Mouse (Mus musculus) intestine, postnatal 0 days (tissue): ENCODE measurements around the gene Nln. TPM values are rescaled to one million over a fixed set of nuclear protein-coding genes. Genes with fewer than 3 reads are reported as not detected.

Experiments used
- ATAC-seq: fragments of 200-750 bp; cut with Nextera tagmentation; 2 replicates; pipeline ENCODE4 v1.8.0; 2017; ENCODE audit warnings: mild to moderate bottlenecking, moderate TSS enrichment, moderate library complexity
- H3K27ac ChIP-seq: fragments of 300-500 bp; sonication (generic); 2 replicates; pipeline ENCODE4 v1.5.1; 2014; ENCODE audit warnings: mild to moderate bottlenecking, low read depth, low read length, moderate library complexity
- H3K27me3 ChIP-seq: fragments of 300-500 bp; sonication (generic); replicated peaks from 2 replicates; pipeline ENCODE4 v1.6.1; 2014; ENCODE audit warnings: low read length, mixed read lengths; ENCODE audit not compliant: control insufficient read depth, insufficient read depth
- H3K36me3 ChIP-seq: fragments of 300-500 bp; sonication (generic); 2 replicates; pipeline ENCODE4 v1.6.1; 2014; ENCODE audit warnings: mild to moderate bottlenecking, moderate library complexity; ENCODE audit not compliant: control insufficient read depth, insufficient read depth
- H3K4me1 ChIP-seq: fragments of 300-500 bp; sonication (generic); replicated peaks from 2 replicates; pipeline ENCODE4 v1.6.1; 2014; ENCODE audit warnings: antibody characterized with exemption, low read length, mixed read lengths; ENCODE audit not compliant: control insufficient read depth, insufficient read depth
- H3K4me2 ChIP-seq: fragments of 300-500 bp; sonication (generic); replicated peaks from 2 replicates; pipeline ENCODE4 v1.6.1; 2014; ENCODE audit warnings: low read depth, mild to moderate bottlenecking, moderate library complexity
- H3K4me3 ChIP-seq: fragments of 300-500 bp; sonication (generic); 2 replicates; pipeline ENCODE4 v1.5.1; 2014; ENCODE audit warnings: low read depth, low read length
- H3K9ac ChIP-seq: fragments of 300-500 bp; sonication (generic); 2 replicates; pipeline ENCODE4 v1.6.1; 2014; ENCODE audit warnings: mild to moderate bottlenecking, low read depth, low read length
- H3K9me3 ChIP-seq: fragments of 300-500 bp; sonication (generic); 2 replicates; pipeline ENCODE4 v1.6.1; 2016; ENCODE audit warnings: mixed run types; ENCODE audit not compliant: control insufficient read depth
- CTCF ChIP-seq: sonication (generic); IDR thresholded peaks from 2 replicates; pipeline ENCODE4 v1.5.1; 2016; ENCODE audit warnings: low read depth, mild to moderate bottlenecking, control low read depth, antibody characterized with exemption, moderate library complexity
- WGBS: fragments of 180-500 bp; shearing (Covaris S2); extraction: QIAGEN DNeasy Blood & Tissue Kit; methylation state at CpG from one replicate; pipeline ENCODE4 v1.1.7; 2014; 5-methylcytosine and 5-hydroxymethylcytosine counted together
- polyA plus RNA-seq: library from polyadenylated mRNA; unstranded; fragments of >200 nt; fragmentation: Nextera tagmentation; extraction: Ambion mirVana; gene quantifications from 2 replicates; pipeline ENCODE4 v1.2.1, GENCODE M21; 2015

Nln gene
- polyA plus RNA-seq, 1 experiment from 2014 or later = 13.3 TPM

- Histone ChIP-seq H3K4me1 (no peaks in the 10 kb centered on the region), H3K36me3 (no peaks in the 10 kb centered on the region), H3K9me3 (no peaks in the 10 kb centered on the region), H3K9ac (no peak overlapping the region), H3K27me3 (no peaks in the 10 kb centered on the region), H3K4me3 (no peak overlapping the region), H3K4me2 (no peak overlapping the region), H3K27ac (no peak overlapping the region)
- no peak for ATAC-seq
- WGBS = 94% methylated on average over 2 of the region's 2 CpGs
- TF ChIP-seq CTCF = no peak
These were observed 5.4 kb upstream of the Nln start for GRCm38 (mm10) chr13:104114827-104115226.

GRCm38 (mm10) chr13:104113782-104114181 is 4.4 kb upstream of the Nln start:
- Histone ChIP-seq H3K4me2 (no peak overlapping the region), H3K4me3 (no peak overlapping the region), H3K9ac (no peak overlapping the region), H3K36me3 (no peaks in the 10 kb centered on the region), H3K27ac (no peak overlapping the region), H3K27me3 (no peaks in the 10 kb centered on the region), H3K4me1 (no peaks in the 10 kb centered on the region), H3K9me3 (no peaks in the 10 kb centered on the region)
- peak; percentile 39; the same call in 1 of the 2 replicates for TF ChIP-seq CTCF
- no peak for ATAC-seq
- 96% methylated on average over 4 of the region's 4 CpGs for WGBS

DNA sequence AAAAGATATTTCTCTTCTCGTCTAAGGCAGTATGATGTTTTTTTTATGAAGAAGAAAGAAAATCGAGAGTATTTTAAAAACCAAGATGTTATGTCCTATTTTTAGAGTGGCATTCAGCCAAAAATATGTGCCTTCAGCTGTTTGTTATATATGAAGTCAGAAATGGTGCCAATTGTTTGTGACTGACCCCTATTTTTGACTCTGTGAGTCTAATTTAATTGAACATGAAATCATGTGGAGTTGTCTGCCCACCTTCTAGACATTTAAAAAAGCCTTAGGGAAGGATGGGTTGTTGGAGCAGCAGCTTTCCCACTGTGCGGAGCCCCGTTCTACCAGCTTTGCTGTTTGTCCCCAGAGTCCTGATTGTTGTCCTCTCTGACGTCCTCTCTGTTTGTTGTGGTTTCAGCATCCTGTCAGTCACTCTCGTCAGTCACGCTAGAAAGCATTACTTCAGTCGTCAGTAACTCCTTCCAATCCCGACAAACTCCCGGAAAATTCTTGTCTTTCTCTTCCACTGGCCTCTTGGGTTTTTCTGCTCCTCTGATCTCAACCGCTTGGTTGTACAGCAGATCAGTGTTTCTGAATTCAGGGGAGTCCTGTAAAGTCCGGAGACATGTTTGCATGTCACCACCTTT is 3.0 kb upstream of the Nln start:
- Histone ChIP-seq H3K9ac (no peak overlapping the region), H3K4me2 (no peak overlapping the region), H3K9me3 (no peaks in the 10 kb centered on the region), H3K4me3 (no peak overlapping the region), H3K27me3 (no peaks in the 10 kb centered on the region), H3K36me3 (no peaks in the 10 kb centered on the region), H3K27ac (no peak overlapping the region), H3K4me1 (no peaks in the 10 kb centered on the region)
- ATAC-seq = no peak
- no peak for TF ChIP-seq CTCF
- 73% methylated on average over 12 of the region's 12 CpGs for WGBS

DNA sequence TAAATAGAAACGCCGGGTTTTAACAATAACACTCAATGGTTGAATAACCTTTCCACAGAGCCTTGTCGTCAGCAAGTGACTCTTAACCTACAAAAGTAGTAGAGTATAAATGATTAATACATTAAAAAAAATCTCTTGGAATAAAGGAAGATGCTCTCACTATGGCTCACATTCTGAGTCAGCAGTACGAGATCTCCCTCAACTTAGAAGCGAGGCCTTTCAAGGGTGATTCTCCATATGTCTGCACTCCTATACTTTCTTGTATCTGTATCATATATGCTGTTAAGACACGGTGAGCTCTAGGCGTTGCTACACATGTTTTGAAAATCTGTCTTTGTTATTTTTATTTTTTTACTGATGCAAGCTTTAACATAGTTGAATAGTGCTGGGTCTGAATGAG is 1.1 kb upstream of the Nln start:
- WGBS = 40% methylated on average over 7 of the region's 7 CpGs
- peak overlapping the region; percentile 62; the same call in 1 of the 2 replicates for H3K9ac ChIP-seq
- TF ChIP-seq CTCF = no peak

GRCm38 (mm10) chr13:104109816-104110521 is 555 bp upstream of the Nln start:
- Histone ChIP-seq H3K9me3 (no peaks in the 10 kb centered on the region), H3K4me2 (peak overlapping the region; percentile 92), H3K36me3 (no peaks in the 10 kb centered on the region), H3K27ac (peak overlapping the region; percentile 21; the same call in 1 of the 2 replicates), H3K27me3 (no peaks in the 10 kb centered on the region), H3K9ac (peak overlapping the region; percentile 62), H3K4me3 (peak overlapping the region; percentile 70), H3K4me1 (no peaks in the 10 kb centered on the region)
- no peak for TF ChIP-seq CTCF
- peak; percentile 46 for ATAC-seq
- 2% methylated on average over 38 of the region's 38 CpGs for WGBS

More for the DNA sequence above, 1.1 kb upstream of the Nln start:
- Histone ChIP-seq H3K4me2 (peak overlapping the region; percentile 92), H3K36me3 (no peaks in the 10 kb centered on the region), H3K4me3 (peak overlapping the region; percentile 70), H3K4me1 (no peaks in the 10 kb centered on the region), H3K27ac (0 out of 2 replicates have a peak overlapping the region, but pooled peaks have one; percentile 21), H3K27me3 (no peaks in the 10 kb centered on the region), H3K9me3 (no peaks in the 10 kb centered on the region)
- no peak for ATAC-seq

GRCm38 (mm10) chr13:104108651-104109287 is 645 bp downstream of the Nln start:
- no peak; the same call in 1 of the 2 replicates for ATAC-seq
- TF ChIP-seq CTCF = no peak
- no peaks in the 10 kb centered on the region for H3K4me1 ChIP-seq
- peak overlapping the region; percentile 82 for H3K27ac ChIP-seq
- WGBS = under 1% methylated on average over 24 of the region's 24 CpGs
- peak overlapping the region; percentile 62 for H3K9ac ChIP-seq
- H3K36me3 ChIP-seq = no peaks in the 10 kb centered on the region
- no peaks in the 10 kb centered on the region for H3K27me3 ChIP-seq
- no peaks in the 10 kb centered on the region for H3K9me3 ChIP-seq
- peak overlapping the region; percentile 70 for H3K4me3 ChIP-seq
- peak overlapping the region; percentile 92 for H3K4me2 ChIP-seq
